Mouse (Mus musculus): ENCODE data around the gene Bag1. TPM values are rescaled to one million over a fixed set of nuclear protein-coding genes. Genes with fewer than 3 reads are reported as not detected.

Bag1 gene
- polyA plus RNA-seq, 1 experiment from 2014 or later = 206 TPM

DNA sequence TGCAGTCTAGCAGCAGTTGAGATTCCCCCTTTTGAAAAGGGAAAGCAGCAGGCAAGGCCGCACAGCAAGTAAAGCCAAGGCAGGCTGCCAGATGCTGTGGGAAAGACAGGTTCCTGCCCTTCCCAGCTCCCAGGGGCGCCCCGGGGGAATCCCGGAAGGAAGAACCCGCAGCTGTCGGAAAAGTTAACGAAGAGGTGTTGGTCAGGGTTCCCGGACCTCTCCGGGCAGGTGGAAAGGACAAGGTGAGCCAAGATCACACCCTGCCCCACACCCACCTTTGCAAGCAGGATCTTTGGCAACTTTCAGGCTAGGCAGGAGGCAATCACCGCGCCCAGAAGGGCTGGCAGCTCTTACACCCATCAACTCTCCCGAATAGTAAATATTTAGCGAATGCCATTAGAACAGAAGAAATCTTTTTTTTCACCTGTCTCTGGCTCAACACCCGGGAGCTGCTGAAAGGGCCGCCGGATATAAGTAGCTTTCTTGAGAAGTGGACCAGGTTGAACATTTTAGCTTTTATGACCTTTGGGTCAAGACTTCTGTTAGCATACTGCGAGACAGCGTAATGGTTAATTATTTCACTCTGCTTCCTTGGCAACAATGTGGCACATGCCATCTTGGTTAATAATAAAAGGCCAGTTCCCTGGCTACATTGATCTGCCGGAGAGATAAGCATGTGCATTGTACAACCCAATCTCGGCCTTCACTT, 39.7 kb downstream of the Bag1 start:
- H3K4me1 ChIP-seq (replicated peaks) = peaks cover 7% of the 10 kb centered on the region; the same call in 1 of the 2 replicates
- no peak overlapping the region for H3K27ac ChIP-seq (ENCODE audit: poor library complexity, severe bottlenecking)
- no peaks in the 10 kb centered on the region for H3K36me3 ChIP-seq
- peak overlapping the region; percentile 34 for H3K4me2 ChIP-seq
- ATAC-seq (ENCODE audit: insufficient number of reproducible peaks, low FRiP score) = no peak
- H3K4me3 ChIP-seq = no peak overlapping the region
- WGBS = 47% methylated on average over 20 of the region's 20 CpGs
- H3K9me3 ChIP-seq (replicated peaks) = no peaks in the 10 kb centered on the region
- no peaks in the 10 kb centered on the region for H3K27me3 ChIP-seq (replicated peaks)
- H3K9ac ChIP-seq = no peak overlapping the region

DNA sequence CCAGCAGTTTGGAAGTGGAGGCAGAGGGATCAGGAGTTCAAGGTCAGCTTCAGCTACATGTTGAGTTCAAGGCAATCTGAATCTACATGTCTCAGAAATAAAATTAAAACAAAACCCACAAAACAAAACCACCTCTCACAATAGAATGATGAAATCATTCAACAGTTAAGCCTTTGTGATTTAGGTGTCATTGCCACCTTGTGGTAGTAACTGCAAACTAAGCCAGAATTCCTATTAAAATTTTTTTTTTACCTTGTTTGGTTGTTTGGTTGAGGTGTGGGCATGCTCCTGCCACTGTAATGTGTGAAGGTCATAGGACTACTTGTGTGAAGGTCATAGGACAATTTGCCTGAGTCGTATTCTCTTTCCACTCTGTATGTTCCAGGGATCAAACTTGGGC, 41.8 kb downstream of the Bag1 start:
- H3K27me3 ChIP-seq (replicated peaks) = no peaks in the 10 kb centered on the region
- ATAC-seq (ENCODE audit: insufficient number of reproducible peaks, low FRiP score) = no peak

DNA sequence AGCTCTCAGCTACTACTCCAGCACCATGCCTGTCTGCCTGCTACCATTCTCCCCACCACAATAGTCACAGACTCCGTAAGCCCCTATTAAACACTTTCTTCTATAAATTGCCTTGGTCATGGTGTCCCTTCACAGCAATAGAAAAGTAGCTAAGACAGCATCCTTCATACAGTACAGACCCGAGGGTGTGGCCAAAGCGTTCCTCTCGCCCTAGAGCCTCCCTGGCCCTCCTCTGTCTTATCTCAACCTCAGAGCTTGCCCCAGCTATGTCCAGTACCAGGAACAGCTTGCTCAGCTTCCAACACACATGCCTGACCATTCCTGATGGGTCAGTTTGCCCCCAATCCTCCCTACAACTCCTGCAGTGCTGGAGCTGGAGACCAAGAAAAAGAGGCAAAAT, 47.5 kb downstream of the Bag1 start:
- Histone ChIP-seq H3K9me3 (replicated peaks) (0 out of 2 replicates have a peak, but pooled peaks cover 8% of the 10 kb centered on the region), H3K9ac (no peak overlapping the region)
- WGBS = 71% methylated on average over 4 of the region's 4 CpGs

More for the DNA sequence above, 41.8 kb downstream of the Bag1 start:
- Histone ChIP-seq H3K9me3 (replicated peaks) (no peaks in the 10 kb centered on the region), H3K4me2 (no peak overlapping the region), H3K9ac (no peak overlapping the region), H3K4me3 (no peak overlapping the region), H3K27ac (ENCODE audit: poor library complexity, severe bottlenecking) (no peak overlapping the region), H3K36me3 (no peaks in the 10 kb centered on the region), H3K4me1 (replicated peaks) (peaks cover 7% of the 10 kb centered on the region; the same call in 1 of the 2 replicates)
- WGBS = 31% methylated on average over 1 of the region's 1 CpGs

DNA sequence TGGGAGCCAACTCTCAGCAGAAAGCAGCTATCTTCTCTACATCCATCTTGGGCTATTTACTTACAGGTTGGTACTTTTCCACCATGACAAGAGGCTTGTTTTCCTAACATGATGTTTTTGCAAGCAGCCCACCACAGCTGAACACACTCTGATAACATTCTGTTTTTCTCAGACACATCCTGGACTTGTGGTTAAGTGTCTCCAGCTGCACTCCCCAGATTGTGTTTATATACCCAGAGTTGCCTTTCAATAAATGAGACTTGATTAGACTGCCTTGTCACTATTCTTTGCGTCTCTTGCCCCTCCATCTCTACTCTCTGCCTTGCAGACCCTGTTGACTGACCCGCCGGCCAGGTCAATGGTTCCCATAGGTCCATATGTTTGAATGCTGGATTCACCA, 48.0 kb downstream of the Bag1 start:
- H3K4me2 ChIP-seq = no peak overlapping the region
- H3K4me3 ChIP-seq = no peak overlapping the region
- no peaks in the 10 kb centered on the region for H3K36me3 ChIP-seq
- H3K27me3 ChIP-seq (replicated peaks) = no peaks in the 10 kb centered on the region
- no peak overlapping the region for H3K27ac ChIP-seq (ENCODE audit: poor library complexity, severe bottlenecking)
- ATAC-seq (ENCODE audit: insufficient number of reproducible peaks, low FRiP score) = no peak
- H3K4me1 ChIP-seq (replicated peaks) = peaks cover 6% of the 10 kb centered on the region; the same call in 1 of the 2 replicates
- no peak overlapping the region for H3K9ac ChIP-seq
- 0 out of 2 replicates have a peak, but pooled peaks cover 11% of the 10 kb centered on the region for H3K9me3 ChIP-seq (replicated peaks)
- WGBS = 76% methylated on average over 3 of the region's 3 CpGs

More for the DNA sequence above, 47.5 kb downstream of the Bag1 start:
- Histone ChIP-seq H3K27ac (ENCODE audit: poor library complexity, severe bottlenecking) (no peak overlapping the region), H3K27me3 (replicated peaks) (no peaks in the 10 kb centered on the region), H3K4me3 (no peak overlapping the region), H3K4me1 (replicated peaks) (peaks cover 6% of the 10 kb centered on the region; the same call in 1 of the 2 replicates), H3K4me2 (no peak overlapping the region), H3K36me3 (no peaks in the 10 kb centered on the region)
- no peak for ATAC-seq (ENCODE audit: insufficient number of reproducible peaks, low FRiP score)

DNA sequence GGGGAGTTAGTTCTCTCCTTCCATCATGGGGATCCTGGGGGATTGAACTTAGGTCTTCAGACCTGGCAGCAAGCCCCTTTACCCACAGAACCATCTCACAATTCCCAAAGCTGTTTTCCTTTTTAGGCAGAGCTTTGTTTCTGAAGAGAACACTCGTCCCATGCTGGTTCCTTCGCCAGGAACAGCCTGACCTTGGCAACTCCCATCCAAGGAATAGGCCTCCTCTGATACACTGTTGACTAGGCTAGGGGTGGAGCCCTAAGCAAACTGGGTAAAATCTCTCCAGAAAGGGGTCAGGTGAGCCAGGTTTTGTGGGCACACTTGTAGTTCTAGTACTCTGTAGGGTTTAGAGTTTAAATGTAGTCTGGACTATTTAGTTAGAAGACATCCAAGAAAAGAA, 48.8 kb downstream of the Bag1 start:
- 68% methylated on average over 2 of the region's 2 CpGs for WGBS
- ATAC-seq (ENCODE audit: insufficient number of reproducible peaks, low FRiP score) = no peak
- H3K4me1 ChIP-seq (replicated peaks) = peaks cover 6% of the 10 kb centered on the region; the same call in 1 of the 2 replicates
- H3K27me3 ChIP-seq (replicated peaks) = no peaks in the 10 kb centered on the region
- H3K27ac ChIP-seq (ENCODE audit: poor library complexity, severe bottlenecking) = no peak overlapping the region
- no peak overlapping the region for H3K4me3 ChIP-seq
- no peak overlapping the region for H3K4me2 ChIP-seq
- H3K9ac ChIP-seq = no peak overlapping the region
- H3K36me3 ChIP-seq = no peaks in the 10 kb centered on the region
- 0 out of 2 replicates have a peak, but pooled peaks cover 11% of the 10 kb centered on the region for H3K9me3 ChIP-seq (replicated peaks)

DNA sequence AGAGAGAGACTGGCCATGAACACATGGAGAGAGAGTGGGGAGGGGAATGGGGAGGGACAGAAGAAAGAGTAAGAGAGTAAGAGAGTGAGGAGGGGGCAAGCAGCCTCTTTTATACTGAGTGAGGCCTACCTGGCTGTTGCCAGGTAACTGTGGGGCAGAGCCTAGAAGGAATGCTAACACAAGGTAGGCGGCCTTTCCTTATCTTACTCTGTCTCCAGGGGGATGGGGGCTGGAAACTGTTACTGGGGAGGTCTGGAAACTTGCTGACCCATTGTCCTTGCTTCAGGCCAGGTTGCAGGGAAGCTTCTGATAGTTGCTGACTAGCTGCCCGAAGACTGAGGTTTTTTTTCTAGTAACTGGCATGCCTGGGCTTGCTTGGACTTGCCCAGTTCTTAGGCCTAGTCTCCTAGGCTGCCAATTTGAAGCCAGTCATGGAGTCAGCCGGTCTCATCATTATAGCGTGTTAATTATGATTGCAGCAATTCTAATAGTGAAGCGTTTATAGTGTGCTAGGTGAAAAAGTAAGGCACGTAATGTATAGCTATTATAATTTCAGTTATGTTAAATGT, 49.5 kb downstream of the Bag1 start:
- H3K36me3 ChIP-seq = no peaks in the 10 kb centered on the region
- H3K9me3 ChIP-seq (replicated peaks) = 0 out of 2 replicates have a peak, but pooled peaks cover 11% of the 10 kb centered on the region
- peaks cover 6% of the 10 kb centered on the region; the same call in 1 of the 2 replicates for H3K4me1 ChIP-seq (replicated peaks)
- H3K4me3 ChIP-seq = no peak overlapping the region
- ATAC-seq (ENCODE audit: insufficient number of reproducible peaks, low FRiP score) = no peak
- H3K27ac ChIP-seq (ENCODE audit: poor library complexity, severe bottlenecking) = no peak overlapping the region
- no peaks in the 10 kb centered on the region for H3K27me3 ChIP-seq (replicated peaks)
- no peak overlapping the region for H3K9ac ChIP-seq
- WGBS = 67% methylated on average over 6 of the region's 6 CpGs
- H3K4me2 ChIP-seq = no peak overlapping the region

DNA sequence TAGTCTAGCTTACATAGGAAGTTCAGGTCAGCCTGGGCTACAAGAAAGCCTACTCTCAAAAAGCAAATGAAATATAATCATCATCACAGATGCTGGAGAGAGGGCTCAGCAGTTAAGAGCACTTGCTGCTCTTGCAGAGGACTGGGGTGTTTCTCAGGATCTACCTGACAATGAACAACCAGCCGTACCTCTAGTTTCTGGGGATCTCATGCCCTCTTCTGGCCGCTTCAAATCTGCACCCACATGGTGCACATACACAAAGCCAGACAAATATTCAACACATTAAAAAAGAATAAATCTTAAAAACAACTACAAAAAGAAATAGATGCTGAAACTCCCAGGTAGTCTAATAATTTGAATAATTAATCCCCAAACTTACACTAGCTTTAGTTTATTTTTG, 52.4 kb downstream of the Bag1 start:
- WGBS = 84% methylated on average over 2 of the region's 2 CpGs
- no peak overlapping the region for H3K4me3 ChIP-seq

DNA sequence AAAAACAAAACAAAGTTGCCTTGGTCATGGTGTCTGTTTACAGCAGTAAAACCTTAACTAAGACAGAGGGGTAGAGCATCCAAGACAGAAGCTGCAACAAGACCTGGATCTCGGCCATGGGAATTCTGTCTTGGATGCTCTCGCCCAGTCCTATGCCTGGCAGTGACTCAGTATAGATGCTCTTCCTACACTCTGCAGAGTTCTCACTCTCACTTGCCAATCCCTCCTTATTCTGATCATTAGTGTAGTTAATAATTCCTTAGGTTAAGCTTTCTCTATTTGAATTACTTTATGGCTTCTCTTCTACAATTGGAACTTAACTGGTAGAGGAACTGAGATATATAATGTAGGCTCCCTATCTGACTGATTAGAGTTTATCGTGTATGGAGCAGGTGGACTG, 53.0 kb downstream of the Bag1 start:
- Histone ChIP-seq H3K4me2 (no peak overlapping the region), H3K27ac (ENCODE audit: poor library complexity, severe bottlenecking) (no peak overlapping the region), H3K4me1 (replicated peaks) (peaks cover 6% of the 10 kb centered on the region; the same call in 1 of the 2 replicates), H3K36me3 (no peaks in the 10 kb centered on the region), H3K9me3 (replicated peaks) (0 out of 2 replicates have a peak, but pooled peaks cover 4% of the 10 kb centered on the region), H3K9ac (no peak overlapping the region), H3K4me3 (no peak overlapping the region), H3K27me3 (replicated peaks) (no peaks in the 10 kb centered on the region)
- WGBS = 89% methylated on average over 3 of the region's 3 CpGs
- ATAC-seq (ENCODE audit: insufficient number of reproducible peaks, low FRiP score) = no peak

More for the DNA sequence above, 52.4 kb downstream of the Bag1 start:
- H3K27me3 ChIP-seq (replicated peaks) = no peaks in the 10 kb centered on the region
- H3K9ac ChIP-seq = no peak overlapping the region
- no peak for ATAC-seq (ENCODE audit: insufficient number of reproducible peaks, low FRiP score)
- 0 out of 2 replicates have a peak, but pooled peaks cover 9% of the 10 kb centered on the region for H3K9me3 ChIP-seq (replicated peaks)
- peaks cover 6% of the 10 kb centered on the region; the same call in 1 of the 2 replicates for H3K4me1 ChIP-seq (replicated peaks)
- H3K4me2 ChIP-seq = no peak overlapping the region
- H3K36me3 ChIP-seq = no peaks in the 10 kb centered on the region
- no peak overlapping the region for H3K27ac ChIP-seq (ENCODE audit: poor library complexity, severe bottlenecking)

DNA sequence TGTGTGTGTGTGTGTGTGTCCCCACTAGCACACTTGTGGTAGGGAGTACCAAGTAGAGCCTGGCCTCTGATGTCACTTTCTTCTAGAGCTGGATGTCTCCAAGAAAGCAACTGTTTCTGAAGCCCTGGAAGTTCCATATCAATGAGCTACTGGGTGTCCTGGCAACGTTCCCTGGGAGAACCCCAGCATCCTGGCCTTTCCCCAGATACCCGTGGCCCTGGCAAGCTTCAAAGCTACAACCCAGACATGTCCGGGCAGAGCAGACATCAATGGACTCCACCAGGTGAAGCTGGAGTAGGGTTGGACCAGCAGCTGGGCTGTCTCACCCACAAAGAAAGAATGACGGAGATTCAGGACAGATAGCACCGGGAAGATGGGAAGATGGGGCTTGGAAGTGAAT, 56.9 kb downstream of the Bag1 start:
- Histone ChIP-seq H3K4me2 (no peak overlapping the region), H3K27ac (ENCODE audit: poor library complexity, severe bottlenecking) (no peak overlapping the region), H3K9ac (no peak overlapping the region), H3K4me1 (replicated peaks) (peaks cover 11% of the 10 kb centered on the region; the same call in 1 of the 2 replicates), H3K4me3 (no peak overlapping the region), H3K27me3 (replicated peaks) (no peaks in the 10 kb centered on the region), H3K36me3 (no peaks in the 10 kb centered on the region), H3K9me3 (replicated peaks) (0 out of 2 replicates have a peak, but pooled peaks cover 4% of the 10 kb centered on the region)
- no peak for ATAC-seq (ENCODE audit: insufficient number of reproducible peaks, low FRiP score)
- WGBS = 69% methylated on average over 5 of the region's 5 CpGs

DNA sequence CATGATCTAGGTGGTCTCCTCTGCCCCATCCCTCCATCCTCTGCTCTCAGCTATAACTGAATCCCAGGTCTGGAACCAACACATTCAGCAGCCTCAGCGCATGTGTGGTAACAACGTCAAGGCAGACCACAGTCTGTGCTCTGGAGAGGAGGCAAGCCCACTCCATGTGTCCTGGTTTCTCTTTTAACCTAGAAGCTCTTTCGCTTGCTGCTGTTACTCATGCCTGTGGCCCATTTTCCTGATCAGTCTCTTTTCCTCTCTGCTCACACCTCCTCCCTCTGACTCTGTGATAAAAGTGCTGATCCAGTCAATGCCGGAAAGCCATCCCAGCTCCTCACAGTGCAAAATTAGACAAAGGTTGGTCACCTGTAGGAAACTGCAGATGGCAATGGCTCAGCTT, 58.1 kb downstream of the Bag1 start:
- H3K9me3 ChIP-seq (replicated peaks) = no peaks in the 10 kb centered on the region
- H3K9ac ChIP-seq = no peak overlapping the region
- no peaks in the 10 kb centered on the region for H3K27me3 ChIP-seq (replicated peaks)
- no peaks in the 10 kb centered on the region for H3K36me3 ChIP-seq
- no peak overlapping the region for H3K4me2 ChIP-seq
- ATAC-seq (ENCODE audit: insufficient number of reproducible peaks, low FRiP score) = no peak
- no peak overlapping the region for H3K4me3 ChIP-seq
- H3K27ac ChIP-seq (ENCODE audit: poor library complexity, severe bottlenecking) = no peak overlapping the region
- peaks cover 11% of the 10 kb centered on the region for H3K4me1 ChIP-seq (replicated peaks)
- 80% methylated on average over 4 of the region's 4 CpGs for WGBS

DNA sequence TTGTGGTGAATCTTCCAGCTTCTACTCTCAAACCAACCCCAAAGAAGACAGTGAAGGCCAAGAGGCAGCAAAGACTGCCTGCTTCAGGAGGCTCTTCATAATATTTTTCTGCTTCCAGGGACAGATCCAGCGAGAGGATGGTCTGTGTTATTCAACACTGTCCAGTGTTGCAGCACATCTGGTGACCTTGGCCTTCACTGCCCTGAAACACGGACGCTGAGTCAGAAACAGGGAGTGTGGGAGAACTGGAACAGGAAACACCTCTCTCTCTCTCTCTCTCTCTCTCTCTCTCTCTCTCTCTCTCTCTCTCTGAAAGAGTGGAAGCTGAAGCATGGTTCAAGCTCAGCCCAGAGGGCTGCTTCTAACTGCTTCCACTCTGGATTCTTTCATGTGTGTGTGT, 58.8 kb downstream of the Bag1 start:
- H3K9ac ChIP-seq = no peak overlapping the region
- H3K4me3 ChIP-seq = no peak overlapping the region
- H3K4me2 ChIP-seq = no peak overlapping the region
- 25% methylated on average over 3 of the region's 3 CpGs for WGBS
- H3K27ac ChIP-seq (ENCODE audit: poor library complexity, severe bottlenecking) = no peak overlapping the region
- no peaks in the 10 kb centered on the region for H3K27me3 ChIP-seq (replicated peaks)
- H3K4me1 ChIP-seq (replicated peaks) = peaks cover 11% of the 10 kb centered on the region
- no peak for ATAC-seq (ENCODE audit: insufficient number of reproducible peaks, low FRiP score)
- no peaks in the 10 kb centered on the region for H3K36me3 ChIP-seq
- no peaks in the 10 kb centered on the region for H3K9me3 ChIP-seq (replicated peaks)
